Mouse (Mus musculus): Measurements from ENCODE around the gene Atl2.
A peak's percentile ranks its signal among the peaks of the same experiment; 100 is the strongest.

The Atl2 gene

DNA sequence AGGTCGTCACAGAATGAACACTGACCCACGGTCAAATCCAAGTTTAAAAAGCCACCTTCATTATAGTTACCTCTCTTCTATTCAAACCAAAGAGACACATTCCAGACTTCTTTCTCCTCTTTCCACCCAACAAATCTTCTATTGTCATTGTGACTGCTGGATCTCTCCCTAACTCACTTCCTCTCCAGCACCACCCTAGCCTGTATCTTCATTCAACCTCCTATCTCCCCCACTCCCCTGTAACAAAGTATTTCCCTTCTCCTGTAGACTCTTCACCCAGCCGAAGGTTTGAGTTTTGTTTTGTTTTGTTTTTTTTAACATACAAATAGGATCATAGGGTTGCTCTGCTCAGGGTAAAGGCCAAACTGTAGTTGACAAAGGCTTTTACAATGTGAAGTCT, 1.7 kb upstream of the Atl2 start:
- no peak for DNase-seq

DNA sequence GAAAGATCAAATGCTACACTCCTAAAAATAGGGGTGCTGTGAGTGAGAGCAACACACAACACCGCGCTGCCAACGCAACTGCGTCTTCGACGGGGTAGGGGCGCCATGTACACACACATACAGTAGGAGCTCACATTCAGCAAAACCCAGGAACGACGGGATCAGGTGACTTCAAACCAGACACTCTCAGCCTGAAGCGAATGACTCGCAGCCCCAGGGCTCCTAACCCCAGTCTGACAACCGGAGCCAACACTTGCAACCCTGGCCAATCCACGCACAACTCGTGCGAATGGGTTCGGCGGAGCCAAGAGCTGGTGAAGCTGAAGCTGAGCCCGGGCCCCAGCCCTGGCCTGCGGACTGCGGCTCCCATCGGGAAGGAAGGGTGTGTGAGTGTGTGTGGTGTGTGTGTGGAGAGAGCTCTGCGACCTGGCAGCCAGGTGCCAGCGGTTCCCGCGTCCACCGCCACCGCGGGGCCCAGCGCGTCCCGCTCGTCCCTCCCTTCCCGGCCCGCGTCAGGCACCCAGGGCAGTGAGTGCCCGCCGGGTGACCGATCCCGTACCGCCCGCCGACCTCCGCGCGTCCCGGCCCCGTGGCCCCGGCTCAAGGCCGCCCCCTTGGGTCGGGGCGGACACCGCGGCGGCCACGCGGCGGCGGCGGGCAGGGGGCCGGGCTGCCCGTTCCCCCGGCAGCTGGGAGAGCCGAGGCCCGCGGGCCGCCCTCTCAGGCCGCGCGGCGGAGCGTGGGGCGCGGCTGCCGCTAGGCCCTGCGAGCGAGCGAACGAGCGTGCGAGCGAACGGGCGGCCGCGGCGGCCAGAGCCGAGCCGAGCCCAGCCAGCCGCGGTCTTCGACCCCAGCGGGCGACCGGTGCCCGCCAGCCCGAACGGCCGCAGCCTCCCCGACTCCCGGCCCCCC, 696 bp downstream of the Atl2 start:
- peak; percentile 57 for DNase-seq

DNA sequence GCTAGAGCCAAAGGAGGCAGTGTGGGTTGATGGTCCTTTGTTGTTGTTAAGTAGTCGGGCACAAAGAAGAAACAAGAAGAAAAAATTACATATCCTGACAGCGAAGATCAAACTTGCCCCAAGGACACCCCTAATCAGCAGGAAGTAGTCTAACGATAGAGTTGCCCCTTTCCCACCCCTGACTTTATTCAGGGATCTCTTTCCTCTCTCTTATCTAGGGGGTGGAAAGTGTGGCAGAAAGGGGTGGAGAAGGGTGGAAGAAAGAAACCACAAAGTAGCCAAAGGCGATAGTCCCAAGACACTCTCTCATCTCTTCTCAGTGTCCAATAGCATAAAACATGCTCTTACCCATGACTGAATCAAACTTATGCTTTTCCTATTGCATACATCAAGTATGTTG, 1.9 kb downstream of the Atl2 start:
- DNase-seq, result no peak

DNA sequence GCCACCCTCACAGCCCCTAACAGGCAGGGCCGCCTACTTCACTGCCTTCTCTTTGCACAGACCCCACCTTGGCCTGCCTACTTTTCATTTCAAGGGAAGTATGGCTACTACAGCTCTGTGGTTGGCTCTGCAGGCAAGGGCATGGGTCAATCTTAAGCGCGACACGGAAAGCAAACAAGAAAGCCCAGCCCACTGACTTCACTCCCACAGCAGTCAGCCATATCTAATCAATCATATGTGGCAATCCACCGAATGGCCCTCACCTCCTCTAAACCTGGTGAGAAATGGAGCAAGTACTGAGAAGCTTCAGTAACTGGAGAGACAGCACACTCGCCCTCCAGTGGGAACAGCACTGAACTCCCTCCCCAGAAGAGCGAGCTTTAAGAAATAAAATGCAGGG, 4.0 kb downstream of the Atl2 start:
- no peak for DNase-seq

DNA sequence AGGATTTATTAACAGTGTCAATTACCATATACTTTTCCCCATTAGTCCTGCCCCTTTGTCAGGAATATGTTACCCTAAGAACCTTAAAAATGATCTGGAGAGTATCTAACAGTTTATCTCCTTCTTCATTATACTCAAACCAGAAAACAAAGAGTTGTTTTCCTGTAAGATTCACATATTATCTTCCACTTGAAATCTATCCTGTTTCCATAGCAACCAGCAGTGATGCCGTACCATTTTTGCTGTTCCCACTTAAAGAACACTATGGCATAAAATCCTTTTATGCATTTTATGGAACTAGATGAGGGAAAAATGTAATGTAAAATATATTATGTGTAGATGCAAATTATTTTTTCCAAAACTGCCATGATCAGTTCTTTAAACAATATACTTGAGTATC, 8.0 kb downstream of the Atl2 start:
- DNase-seq, result no peak

DNA sequence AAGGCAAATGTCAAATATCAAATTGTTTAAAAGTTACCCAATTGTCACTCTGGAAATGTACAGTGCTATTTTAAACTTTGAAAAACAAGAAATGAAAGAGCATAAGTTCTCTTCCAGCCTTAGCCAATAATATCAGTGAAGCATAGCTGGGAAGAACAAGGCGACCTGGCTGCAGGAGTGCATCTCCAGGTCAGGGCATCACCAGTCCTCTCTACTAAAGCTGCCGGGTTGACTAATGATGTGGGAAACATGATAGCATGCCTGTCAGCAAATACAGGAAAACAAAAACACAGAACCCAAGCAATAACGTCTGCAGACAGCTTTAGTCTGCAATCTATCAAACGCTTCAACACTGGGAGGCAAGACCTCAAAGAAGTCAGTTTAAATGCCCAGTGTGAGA, 12.7 kb downstream of the Atl2 start:
- no peak for DNase-seq

DNA sequence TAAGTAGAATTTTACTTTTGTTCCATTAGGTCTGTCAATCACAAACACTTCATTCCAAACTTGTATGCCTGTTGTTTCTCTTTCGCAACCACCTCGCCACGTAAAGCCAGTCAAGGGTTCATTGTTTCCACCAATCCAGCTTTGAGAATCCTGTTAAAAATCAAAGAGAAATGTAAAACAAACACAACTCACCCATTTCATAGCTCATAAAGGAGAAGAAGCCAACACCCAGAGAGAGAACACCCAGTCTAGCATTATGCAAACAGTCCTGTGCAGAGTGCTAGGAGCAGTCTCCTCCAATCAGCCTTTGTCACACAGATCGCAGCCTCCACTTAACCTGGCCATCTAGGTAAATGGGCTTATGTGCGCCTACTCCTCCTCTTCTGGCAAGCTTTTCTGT, 30.9 kb downstream of the Atl2 start:
- no peak for DNase-seq

DNA sequence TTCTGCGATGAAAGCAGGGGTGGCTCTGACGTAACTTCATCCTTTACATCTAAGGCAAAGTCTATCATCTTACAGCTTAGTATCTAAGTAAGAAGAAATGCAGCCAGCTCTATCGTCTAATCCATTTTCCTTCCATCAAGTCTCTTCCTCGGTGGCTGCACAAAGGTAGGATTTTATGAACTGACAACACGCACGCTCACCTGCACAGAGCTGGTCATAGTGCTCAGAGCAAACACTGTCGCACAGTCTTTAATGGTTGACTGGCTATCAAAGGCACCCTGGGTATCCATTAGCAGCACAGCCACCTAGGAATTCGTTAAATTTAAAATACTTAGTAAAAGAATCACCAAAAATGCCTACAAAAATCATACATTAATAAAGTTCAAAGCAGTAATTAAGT, 31.4 kb downstream of the Atl2 start:
- no peak for DNase-seq

DNA sequence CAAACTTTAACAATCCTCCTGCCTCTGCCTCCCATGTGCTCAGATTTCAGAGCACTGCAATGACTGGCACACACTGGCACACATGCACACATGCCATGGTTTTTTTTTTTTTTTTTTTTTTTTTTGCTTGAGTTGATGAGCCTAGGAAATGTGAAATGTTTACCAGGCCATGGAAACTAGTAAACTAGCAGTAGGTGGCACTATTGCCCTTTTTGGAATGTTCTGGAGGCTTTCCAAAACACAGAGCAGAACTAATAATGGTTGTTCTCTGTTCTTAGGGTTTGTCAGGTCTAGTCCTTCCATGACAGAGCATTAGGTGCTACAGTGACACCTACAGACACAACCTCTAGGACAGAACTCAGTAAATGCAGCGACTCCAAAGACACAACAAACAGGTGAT, 33.9 kb downstream of the Atl2 start:
- DNase-seq, result no peak

DNA sequence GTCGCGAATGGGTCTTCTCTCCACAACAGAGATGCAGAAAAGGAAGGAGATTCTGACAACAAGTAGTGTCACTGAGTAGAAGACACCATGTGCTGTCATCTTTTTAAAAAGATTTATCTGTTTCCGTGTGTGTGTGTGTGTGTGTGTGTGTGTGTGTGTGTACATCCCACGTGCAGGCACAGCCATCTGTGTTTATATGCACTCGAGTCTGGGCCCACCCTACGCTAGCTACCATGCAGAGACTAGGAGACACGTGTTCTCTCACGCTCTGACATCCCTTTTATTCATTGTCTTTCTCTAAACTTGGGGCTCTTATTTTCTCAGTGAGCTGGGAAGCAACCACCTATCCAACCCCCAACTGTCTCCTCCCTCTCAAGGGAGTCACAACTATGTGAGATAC, 40.4 kb downstream of the Atl2 start:
- no peak for DNase-seq

DNA sequence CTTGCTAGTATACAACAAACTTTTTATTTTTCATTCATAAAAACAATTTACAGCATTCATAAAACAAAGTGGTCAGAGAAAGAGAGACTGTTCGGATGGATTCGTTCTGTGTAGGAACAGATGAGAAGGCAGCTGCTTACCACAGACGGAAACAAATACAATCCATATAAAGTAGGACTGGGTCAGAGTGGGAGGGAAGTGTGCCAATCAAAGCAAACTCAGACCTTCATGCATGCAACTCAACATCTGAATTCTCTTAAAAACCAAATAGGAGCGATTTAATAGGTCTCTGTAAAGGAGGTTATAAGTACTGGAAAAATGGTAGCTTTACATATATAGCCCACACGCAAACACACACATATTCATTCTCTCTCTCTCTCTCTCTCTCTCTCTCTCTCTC, 47.5 kb downstream of the Atl2 start:
- no peak for DNase-seq

DNA sequence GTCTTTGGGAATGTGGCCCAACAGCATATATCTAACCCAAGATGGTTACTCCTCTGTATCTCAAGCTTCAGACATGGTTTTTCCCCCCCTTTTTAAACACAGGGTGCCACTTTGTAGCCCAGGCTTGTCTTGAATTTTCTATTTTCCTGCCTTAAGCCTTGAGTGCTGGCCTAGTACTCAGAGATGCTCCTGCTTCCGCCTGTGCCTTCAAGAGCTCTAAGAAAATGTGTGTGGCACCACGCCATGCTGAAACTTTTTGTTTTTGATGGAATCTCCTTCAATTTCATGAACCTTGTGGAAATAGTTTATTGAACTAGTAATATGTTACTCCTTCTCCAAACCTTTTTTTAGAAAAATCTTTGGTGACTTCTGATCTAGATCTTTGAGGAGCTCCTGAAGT, 49.7 kb downstream of the Atl2 start:
- no peak for DNase-seq

DNA sequence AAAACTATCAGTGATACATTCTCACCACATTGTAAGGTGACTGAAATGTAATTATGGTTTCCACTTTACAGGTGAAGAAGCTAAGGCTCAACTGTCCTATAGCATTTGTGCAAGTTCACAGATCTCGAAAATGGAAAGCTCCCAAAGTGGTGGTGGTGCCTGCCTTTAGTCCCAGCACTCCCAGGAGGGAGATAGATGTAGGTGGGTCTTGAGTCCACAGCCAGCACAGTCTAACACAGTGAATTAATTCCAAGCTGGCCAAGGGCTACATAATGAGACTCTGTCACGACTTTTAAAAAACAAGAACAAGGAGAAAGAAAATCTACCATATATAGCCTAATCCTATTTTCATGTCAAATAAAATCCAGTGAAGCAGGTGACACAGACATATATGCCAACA, 50.2 kb downstream of the Atl2 start:
- DNase-seq, result no peak

DNA sequence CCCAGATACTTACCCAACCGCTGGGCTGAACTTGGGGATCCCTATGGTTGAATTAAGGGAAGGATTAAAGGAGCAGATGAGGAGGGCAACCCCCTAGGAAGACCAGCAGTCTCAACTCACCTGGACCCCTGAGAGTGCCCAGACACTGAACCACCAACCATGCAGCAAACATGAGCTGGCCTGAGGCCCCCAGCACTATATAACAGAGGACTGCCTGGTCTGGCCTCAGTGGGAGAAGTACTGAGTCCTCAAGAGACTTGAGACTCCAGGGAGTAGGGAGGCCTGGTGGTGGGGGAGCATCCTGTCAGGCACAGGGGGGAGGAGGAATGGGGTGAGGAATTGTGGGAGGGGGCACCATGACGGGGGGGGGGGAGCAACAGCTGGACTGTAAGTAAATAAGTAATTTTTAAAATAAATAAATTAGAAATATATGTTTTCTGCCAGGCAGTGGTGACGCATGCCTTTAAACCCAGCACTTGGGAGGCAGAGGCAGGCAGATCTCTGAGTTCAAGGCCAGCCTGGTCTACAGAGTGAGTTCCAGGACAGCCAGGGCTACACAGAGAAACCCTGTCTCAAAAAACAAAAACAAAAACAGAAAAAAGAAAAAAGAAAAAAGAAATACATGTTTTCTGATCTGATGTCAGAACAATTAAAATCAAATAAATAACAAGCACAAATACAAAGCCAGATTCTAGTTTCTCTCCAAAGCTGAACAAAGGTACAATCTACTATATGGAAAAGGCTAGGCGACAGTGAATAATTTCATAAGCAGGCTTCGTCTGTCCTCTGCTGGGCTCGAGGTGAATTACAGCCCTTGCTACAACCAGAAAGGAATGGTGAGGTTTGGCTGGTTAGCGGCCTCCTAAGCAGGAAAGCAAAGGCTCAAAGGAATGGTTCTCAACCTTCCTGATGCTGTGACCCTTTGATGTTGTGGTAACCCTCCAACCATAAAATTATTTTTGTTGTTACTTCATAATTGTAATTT, 55.4 kb downstream of the Atl2 start:
- peak; percentile 57 for DNase-seq

DNA sequence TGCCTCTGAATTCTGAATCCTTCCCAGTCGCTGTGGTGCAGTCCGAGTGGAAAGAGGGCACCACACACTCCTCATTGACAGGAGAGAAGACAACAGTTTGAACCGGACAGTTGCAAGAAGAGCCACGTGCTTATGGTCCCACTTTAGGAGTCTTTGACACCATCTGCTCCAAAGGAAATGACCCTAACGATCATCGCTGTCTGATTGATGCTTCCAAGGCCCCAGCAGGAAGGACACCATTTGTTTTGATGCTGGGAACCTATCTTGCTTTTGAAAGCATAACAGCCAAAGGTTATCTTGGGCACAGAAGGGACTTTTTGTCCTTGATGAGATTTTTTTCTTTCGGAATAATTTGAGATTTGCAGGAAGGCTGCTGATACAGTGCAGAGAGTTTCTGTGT, 58.9 kb downstream of the Atl2 start:
- DNase-seq, result no peak

DNA sequence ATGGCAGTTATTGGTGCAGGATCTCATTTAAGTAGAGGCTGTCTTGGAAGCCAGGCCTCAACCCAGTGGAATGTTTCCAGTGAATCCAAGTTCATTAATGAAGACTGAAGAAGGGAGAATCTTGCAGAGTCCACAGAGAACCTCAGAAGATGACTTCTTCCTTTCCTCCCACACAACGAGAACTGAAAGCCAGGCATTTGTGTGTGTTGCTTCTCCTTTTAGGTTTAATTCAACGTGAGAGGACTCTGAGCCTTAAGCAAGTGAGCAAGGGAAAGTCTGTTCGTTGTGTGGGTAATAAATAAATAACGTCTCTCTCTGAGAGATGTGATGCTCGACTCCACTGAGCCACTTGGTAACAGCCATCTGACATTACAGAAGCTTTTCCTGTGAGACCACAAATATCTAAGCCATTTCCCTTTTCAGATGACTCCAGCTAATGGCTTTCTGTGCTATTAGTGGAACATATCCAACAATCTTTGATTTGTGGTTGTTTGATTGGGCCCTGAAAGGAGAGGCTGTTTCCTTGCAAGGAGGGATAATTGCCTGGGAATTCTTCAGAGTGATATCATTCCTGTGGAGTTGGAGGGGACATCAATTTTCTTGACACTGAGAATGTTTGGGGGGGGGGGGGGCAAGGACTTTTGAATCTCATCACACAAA, 60.1 kb downstream of the Atl2 start:
- DNase-seq, result no peak

DNA sequence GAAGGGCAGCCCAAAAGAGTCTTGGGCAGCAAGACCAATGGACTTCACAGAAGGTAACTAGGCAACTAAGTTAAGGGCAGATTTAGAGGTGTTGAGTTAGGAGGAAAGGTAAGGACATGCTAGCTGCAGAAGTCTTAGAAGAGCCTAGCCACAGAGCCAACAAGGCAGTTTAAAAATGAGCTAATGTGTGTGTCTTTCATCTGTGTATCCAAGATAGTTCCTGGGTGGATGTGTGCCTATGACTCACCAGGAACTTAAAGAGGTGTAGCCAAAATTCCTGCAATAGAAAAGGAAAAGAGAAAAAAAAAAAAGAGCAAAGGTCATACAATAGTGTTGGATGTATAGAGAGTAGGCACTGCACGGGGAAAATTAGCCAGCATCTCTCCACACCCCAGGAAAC, 63.6 kb downstream of the Atl2 start:
- DNase-seq, result no peak

DNA sequence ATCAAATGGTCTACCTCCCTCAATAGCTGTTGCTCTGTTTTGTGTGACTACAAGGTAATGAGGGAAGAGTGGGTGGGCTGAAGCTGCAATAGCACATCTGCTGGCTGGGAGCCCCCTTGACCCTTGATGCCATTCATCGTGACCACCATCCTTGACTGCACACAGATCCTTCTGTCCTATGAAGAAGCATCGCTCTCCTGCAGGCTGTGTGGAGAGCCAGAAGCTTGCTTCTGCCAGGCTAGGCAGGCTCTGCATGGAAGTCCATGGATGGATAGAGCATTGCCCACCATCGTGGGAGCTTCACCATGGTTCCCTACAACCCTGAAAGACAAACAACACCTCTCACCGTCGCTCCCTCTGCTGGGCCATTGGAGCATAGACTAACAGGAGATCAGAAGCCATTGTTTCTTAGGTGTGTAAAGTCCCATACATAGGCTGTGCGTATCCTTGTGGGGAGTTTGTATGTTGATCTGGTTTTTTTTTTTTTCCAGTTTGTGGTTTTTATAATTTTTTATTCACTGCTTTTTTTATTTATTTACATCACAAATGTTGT, 69.4 kb downstream of the Atl2 start:
- no peak for DNase-seq

DNA sequence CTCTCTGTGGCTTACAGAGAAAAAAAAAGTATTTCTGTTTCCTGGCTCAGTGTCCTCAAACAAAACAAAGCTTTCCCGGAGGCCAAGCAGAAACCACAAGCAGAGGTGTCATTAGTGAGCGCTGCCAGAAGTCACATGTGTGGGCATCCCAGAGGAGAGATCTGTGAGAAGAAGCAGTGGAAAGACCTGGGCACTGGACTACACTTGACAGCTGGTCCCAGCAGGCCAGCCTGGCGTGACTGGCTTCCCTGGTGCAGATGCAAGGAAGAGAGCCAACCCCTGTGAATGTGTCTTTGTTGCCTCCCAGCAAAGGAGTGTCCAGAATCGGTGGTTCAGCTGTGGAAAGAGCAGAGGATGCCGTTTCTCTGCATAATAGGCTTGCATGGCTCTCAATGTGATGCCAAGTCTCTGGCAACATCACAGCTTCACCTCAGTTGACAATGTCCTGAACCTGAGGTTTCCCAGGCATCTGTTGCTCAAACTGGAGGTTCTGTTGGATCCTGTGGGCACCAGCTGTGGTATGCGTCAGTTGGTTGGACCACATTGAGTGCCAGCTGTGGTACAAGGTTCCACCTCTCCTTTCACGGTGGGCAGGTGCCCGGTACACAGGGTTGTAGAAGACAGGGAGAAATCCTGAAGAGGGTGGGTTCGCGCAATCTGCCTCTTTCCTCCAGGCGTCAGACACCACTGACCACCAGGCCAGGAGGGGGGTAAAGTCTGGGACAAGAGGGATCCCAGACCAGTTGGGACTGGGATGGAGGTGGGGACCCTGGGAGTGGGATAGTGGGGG, 70.5 kb downstream of the Atl2 start:
- DNase-seq, result no peak

DNA sequence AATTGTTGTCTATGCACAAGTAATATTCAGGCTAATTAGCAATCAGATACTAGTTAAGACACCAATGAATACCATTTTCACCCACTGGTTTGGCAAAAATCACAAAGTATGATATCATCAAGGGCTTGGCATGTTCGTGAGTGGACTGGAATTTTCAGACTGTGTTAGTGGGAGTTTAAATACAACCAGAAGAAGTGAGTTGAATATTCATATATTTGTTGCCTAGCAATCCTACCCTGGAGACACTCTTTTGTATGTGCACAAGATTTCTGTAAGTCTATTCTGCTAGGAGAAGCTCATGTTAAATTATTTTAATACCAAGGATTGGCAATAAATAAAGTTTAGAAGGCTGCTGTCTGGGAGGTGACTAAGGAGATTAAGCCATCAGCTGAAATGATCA, 71.5 kb downstream of the Atl2 start:
- no peak for DNase-seq

DNA sequence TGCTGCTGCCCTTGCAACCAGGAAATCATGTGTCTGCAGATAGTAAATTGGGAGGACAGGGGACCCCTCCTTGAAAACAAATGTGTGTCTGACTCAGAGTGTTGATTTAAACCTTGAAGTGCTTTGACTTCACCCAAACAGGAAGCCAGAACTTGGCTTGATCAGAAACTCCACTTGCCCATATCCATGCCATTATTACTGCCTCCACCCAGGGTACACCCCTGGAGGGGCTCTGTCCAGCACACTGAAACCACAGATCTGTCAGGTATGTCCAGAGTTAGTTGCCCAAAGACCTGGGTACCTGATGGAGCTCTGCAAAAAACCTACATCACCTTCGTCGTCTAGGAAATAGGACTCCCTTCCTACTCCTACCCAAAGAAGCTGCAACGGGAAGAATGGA, 77.0 kb downstream of the Atl2 start:
- no peak for DNase-seq

DNA sequence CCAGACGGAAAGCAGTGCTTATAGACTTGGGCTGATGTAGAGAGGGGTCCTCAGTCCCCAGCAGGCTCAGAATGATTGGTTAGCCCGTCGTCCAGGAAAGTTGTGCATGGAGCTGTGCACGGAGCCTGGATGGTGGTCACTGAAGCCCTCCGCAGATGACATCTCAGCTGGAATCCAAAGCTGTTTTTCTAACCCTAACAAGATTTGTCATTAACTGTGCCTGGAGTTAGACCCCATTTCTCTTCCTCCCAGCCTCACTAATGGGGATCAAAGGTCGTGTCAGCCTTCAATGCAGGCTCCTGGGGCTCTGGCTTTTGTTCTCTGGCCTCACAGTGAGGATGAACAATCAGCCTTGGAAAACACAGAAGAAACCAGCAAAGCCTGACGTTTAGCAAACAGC, 77.9 kb downstream of the Atl2 start:
- DNase-seq, result no peak

Data from right cerebral cortex, adult 18-20 months (tissue).